Mouse (Mus musculus) yolk sac, embryonic 10.5 days (tissue): Measurements from ENCODE around the gene Shc1.
A peak's percentile ranks its signal among the peaks of the same experiment; 100 is the strongest.

ENCODE experiments used
- DNase-seq: peaks from one replicate; pipeline ENCODE4 v3.0.0-alpha.2; 2017; ENCODE audit warnings: low spot score

Gene Shc1

DNA sequence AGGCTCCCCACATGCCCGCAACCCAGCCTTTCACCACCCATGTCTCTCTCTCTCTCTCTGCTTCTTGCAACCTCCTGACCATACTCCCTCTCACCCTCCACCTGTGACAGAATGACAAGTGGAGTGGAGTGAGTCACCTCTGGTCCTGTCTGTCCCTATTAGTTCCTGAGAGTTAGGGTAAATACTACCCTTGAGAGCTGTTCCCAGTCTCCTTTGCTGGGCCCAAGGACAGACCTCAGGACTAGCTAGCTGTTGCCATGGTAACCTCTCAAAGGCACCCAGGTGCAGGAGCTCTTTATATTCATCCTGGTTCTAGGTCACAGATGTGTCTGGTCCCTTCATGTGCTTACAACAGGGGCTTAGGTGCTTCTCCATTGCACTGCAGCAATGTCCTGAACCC, 33.7 kb downstream of the Shc1 start:
- no peak for DNase-seq

DNA sequence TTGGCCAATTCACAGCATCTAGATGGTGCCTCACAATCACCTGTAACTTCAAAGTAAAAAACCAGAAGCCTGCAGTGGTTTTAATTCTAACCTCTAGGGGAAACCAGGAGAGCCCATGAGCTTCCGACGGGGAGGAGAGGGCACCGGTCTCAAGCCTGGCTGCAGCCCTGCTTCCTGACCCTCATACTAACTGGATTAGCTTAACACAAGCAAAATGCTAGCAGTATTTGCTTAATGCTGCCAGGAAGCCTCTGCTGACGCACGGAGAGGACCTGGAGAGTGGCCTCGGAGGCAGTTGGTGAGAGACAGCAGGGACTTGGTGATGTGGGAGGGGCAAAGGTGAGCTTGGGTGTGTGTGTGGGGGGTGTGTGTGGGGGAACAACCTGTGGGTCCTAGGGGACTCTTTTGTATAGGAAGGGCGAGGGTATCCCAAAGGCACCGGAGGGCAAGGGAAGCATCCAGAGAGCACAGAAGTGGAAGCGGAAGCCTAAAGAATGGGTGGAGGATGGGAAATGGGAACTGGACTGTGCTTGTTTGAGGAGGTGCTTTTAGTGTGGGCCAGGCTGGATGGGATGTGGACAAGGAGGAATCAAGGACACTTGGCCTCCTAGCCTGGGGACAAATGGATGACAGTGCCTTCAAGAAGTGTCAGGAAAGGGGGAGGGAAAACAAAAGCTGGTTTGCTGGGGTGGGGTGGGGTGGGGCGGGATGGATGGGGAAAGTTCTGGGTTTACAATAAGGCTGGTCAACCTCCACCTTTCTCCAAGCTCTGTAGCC, 36.3 kb downstream of the Shc1 start, which contains the start of gene Pmvk:
TSS of gene Pmvk (plus strand) at position 141 of the 777 bp plus-strand sequence.
- DNase-seq, result no peak

DNA sequence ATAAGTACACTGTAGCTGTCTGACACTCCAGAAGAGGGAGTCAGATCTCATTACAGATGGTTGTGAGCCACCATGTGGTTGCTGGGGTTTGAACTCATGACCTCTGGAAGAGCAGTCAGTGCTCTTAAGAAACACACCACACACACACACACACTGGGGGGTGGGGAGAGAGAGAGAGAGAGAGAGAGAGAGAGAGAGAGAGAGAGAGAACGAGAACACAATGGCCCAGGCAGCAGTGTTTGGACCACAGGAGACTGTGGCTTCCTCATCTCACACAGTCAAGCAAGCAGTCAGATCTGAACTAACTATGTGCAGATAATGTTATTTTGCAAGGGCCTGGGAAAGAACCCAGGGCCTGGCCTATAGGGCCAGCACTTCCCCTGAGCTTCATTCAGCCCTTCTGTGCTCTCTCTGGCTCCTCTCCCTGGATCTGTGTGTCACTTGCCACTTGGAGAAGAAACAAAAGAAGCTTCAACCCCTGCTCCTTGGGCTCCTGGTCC, 37.6 kb downstream of the Shc1 start:
- no peak for DNase-seq

DNA sequence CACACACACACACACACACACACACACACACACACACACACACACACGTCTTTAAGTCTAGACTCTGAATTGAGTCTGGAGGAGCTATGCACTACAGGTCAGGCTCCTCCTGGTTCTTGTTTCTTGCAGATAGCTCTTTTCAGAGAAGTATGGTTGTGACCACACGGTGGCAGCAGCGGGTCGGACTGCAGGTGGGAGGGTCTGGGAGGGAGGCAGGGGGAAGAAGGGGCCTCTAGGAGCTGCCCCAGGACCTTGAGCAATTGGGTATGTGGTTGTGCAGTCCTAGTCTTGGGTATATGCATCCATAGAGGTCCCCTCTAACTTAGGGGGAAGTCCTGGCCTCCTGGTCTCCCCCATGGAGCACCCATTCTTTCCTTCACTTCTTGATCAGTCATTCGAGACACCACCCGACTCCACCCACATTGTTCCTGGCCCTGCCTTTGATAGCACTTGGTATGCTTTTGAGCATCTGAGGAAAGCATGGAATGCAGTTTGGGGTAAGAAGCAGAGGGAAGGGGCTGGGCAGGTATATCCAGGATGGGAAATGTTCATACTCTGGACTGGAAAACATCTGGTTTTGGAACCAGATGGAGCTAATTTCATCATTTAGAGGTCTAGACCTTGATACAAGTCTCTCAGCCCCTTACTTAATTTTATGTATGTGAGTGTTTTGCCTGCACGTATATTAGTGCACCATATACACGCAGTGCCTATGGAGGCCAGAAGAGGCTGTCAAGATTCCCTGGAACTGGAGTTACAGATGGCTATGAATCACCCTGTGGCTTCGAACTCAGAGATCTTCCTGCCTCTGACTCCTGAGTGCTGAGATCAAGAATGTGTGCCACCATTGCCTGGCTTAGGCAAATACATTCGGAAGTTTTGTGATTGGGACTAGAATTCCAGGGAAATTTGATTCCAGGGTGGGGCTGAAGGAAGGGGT, 38.8 kb downstream of the Shc1 start:
- DNase-seq, result peak; percentile 74

DNA sequence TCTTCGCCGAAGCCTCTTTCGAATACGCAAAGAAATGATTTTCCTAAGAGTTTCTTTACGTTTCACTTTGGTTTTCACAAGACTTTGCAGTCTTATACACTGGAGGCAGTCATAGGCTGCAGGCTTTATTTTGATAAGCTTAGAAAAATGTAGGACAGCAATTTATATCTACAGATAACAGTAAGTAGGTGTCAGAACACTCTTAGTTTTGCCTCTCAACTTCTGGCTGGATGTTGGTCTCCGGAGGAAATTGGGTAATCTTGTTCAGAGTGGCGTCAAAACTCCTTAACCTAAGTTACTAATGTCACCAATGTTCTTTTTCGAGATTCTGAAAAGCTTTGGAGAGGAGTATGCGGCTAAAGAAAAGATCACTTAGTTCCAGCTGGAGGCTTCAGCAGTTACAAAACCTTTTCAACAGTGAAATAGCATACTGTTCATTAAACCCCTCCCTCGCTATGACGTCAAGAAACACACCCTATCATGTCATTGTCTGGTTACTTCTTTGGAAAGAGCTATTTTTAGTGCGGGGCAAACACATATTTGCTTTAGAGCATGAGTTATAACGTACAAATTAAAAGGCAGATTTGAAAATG, 40.2 kb downstream of the Shc1 start:
- DNase-seq, result no peak

DNA sequence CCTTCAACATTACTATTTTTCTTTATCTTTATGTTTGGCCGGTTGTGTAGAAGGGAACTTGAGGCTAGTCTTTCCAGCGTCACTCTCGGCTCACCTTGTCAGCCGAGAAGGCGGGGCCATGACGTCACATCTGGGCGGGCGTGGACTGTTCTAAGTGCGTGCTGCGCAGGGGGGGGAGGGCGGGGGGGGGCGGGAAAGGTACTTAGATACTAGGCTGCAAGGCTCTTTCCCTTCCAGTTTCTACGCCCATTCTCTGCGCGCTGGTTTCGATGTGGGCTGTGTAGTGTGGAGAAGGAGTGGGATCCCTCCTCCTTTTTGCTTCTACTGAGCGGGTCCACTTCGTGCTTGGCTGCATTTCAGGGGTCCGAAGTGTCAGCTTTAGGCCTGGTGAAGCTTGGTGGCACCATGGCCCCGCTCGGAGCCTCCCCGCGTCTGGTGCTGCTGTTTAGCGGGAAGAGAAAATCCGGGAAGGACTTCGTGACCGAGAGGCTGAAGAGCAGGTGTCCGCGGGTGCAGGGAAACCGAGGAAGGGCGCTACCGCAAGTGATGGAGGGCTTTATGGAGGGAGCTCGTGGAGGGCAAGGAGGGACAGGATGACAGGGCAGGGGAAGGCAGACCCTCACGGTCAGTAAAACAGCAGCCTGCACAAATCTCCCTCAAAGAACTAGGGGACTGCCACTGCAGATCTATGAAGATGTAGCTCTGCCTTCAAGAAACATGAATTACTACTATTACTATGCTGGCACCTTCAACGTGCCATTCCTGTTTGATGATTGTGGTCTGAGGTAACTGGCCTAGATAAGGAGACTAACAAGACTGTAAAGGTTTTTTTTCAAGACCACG, 40.9 kb downstream of the Shc1 start:
- DNase-seq, result peak; percentile 94

DNA sequence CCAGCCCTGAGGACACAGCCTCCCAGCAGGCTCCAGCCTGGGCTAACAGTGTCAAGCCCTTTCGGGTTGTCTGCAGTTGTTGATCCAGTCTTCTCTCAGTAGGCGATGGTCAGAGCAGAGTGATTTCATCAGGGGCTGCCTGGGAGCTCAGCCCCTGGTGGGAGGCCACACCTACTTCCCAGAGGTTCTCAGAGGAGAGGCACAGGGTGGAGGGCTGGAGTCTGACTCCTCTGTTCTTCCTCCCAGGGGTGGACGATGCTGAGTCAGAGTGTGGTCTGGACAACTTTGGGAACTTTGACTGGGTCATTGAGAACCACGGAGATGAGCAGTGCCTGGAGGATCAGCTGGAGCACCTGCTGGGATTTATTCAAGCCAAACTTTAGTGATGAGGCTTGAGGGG, 50.0 kb downstream of the Shc1 start:
- DNase-seq, result no peak

DNA sequence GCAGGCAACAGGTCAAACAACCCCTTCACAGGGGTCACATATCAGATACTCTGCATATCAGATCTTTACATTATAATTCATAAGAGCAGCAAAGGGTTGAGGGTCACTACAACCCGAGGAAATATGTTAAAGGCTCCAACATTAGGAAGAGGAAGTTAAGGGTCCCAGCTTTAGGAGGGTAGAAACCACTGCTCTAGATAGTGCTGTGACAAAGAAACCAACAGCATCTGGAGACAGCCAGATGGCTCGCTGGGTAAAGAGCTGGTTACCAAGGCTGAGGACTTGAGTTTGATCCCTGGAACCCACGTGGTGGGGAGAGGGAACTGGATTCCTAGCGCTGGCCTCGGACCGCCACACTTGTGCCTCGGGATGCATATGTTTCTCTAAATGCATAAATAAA, 54.0 kb downstream of the Shc1 start:
- DNase-seq, result no peak

DNA sequence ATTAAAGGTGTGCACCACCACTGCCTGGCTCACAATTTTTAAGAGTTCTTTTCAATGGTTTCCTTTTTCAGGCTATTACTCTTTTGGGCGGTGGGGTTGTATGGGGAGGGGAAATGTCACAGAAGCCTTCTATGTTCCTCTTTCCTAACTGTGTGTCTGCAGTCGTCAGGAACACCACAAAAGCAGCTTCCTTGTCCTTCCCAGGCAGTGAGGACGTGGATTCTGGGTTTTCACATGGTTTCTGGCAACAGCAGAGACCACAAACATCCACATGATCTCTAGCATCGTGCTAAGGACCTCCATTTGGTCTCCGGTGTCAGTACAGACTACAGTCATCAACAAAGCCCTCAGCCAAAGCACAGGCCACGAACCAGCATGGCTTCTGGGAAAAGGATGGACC, 55.6 kb downstream of the Shc1 start:
- no peak for DNase-seq

DNA sequence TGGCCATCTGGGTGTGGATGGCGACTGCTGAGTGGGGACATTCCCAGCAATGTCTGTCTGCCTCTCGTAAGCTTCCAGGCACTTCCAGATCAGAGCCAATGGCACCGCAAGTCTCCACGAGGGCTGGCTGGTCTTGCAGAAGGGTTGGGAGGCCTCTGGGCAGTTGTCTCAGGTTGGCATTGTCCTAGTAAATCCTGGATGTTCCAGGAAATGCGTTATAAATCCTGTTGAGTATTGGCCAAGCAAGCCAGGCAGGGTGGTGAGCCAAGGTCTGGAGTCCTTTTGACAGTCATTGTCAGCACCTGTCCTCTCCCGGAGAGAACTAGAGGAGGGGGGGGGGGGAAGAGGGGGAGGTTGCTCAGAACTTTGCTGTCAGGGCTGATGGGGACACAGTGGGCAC, 60.8 kb downstream of the Shc1 start:
- DNase-seq, result no peak
